20 mouse cellular contexts compared by ENCODE assay signal in the genomic region with DNA sequence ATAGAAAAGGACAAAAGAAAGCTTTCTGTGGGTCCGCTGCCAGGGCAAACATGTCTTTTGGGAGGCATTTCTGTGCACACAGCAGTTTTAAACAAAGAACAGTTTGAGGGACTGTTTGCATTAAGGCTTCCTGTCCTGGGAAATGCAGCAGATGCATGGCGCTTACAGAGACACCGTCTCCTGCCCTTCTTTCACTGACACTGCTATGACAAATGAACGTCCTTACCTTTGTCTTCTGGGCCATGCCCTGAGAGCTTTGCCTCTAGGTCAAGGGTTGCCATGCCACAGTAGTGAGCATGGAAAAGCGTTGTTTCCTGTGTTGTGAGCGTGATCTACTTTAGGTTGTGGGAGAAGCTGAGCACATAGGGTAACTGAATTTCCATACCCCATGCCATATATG. TPM values are rescaled to one million over a fixed set of nuclear protein-coding genes. Genes with fewer than 3 reads are reported as not detected.
A peak's percentile ranks its signal among the peaks of the same experiment; 100 is the strongest.
DNase-seq lines count a peak whose midpoint lies in the region; ATAC-seq and TF ChIP-seq lines count a peak whose summit lies in the region.
"Had no signal": no experiment of that assay in that cellular context is flagged by ENCODE, and none has a peak within 500 bp of the region (broad histone marks: within the 10 kb centered on the region; RNA-seq: fewer than 3 reads in every experiment).

No protein-coding gene starts in this region.

- no peak for TF ChIP-seq EP300 in lung, postnatal 0 days (IDR thresholded peaks at IDR 0.05)

- 68% methylated on average over 6 of the region's 6 CpGs for WGBS in heart, embryonic 16.5 days
- WGBS in heart, embryonic 11.5 days (ENCODE audit: insufficient replicate concordance) = 56% methylated on average over 6 of the region's 6 CpGs
- WGBS in lung, postnatal 0 days = 28% methylated on average over 6 of the region's 6 CpGs
- WGBS in embryonic facial prominence, embryonic 14.5 days = 50% methylated on average over 6 of the region's 6 CpGs
- 21% methylated on average over 6 of the region's 6 CpGs for WGBS in stomach, embryonic 15.5 days

- TF ChIP-seq CTCF in lung, postnatal 0 days (IDR thresholded peaks at IDR 0.05) = no peak

- H3K4me2 ChIP-seq in heart, embryonic 16.5 days (ENCODE audit: low read depth, low read length) = no peak overlapping the region
- H3K4me2 ChIP-seq in heart, embryonic 11.5 days = no peak overlapping the region
- H3K4me2 ChIP-seq in lung, postnatal 0 days (replicated peaks; ENCODE audit: low read depth, low read length) = no peak overlapping the region
- H3K4me2 ChIP-seq in embryonic facial prominence, embryonic 14.5 days (ENCODE audit: low read depth, low read length) = no peak overlapping the region
- H3K4me2 ChIP-seq in stomach, embryonic 15.5 days = no peak overlapping the region
- H3K4me2 ChIP-seq: forebrain, embryonic 15.5 days; midbrain, embryonic 12.5 days had no signal

- no peak overlapping the region for H3K4me3 ChIP-seq in heart, embryonic 16.5 days (ENCODE audit: low read length)
- no peak overlapping the region for H3K4me3 ChIP-seq in heart, embryonic 11.5 days (ENCODE audit: low read depth, low read length)
- no peak overlapping the region for H3K4me3 ChIP-seq in lung, postnatal 0 days (ENCODE audit: low read depth, low read length)
- H3K4me3 ChIP-seq in embryonic facial prominence, embryonic 14.5 days (ENCODE audit: low read depth, low read length) = no peak overlapping the region
- H3K4me3 ChIP-seq in stomach, embryonic 15.5 days (replicated peaks) = no peak overlapping the region
- H3K4me3 ChIP-seq: forebrain, embryonic 15.5 days; midbrain, embryonic 12.5 days had no signal

- H3K9ac ChIP-seq in heart, embryonic 16.5 days (ENCODE audit: low read length) = 0 out of 2 replicates have a peak overlapping the region, but pooled peaks have one; percentile 28
- H3K9ac ChIP-seq in heart, embryonic 11.5 days (ENCODE audit: low read depth, low read length) = no peak overlapping the region
- H3K9ac ChIP-seq in lung, postnatal 0 days (replicated peaks; ENCODE audit: low read depth) = no peak overlapping the region
- no peak overlapping the region for H3K9ac ChIP-seq in embryonic facial prominence, embryonic 14.5 days (ENCODE audit: low read depth, low read length)
- H3K9ac ChIP-seq in stomach, embryonic 15.5 days = no peak overlapping the region
- H3K9ac ChIP-seq: forebrain, embryonic 15.5 days; liver, embryonic 14.5 days; midbrain, embryonic 12.5 days had no signal

- DNase-seq in lung, postnatal 0 days (ENCODE audit: low spot score) = no peak
- no peak for DNase-seq in lung, postnatal 10 days
- no peak for DNase-seq in embryonic facial prominence, embryonic 14.5 days (ENCODE audit: low spot score)
- no peak for DNase-seq in frontal cortex, adult 2 months (ENCODE audit: extremely low spot score in 1 of 2, low spot score in 1 of 2)
- DNase-seq: adrenal gland, postnatal 14 days; cerebellum, adult 11 months; kidney, adult 2 months; kidney, postnatal 10 days; right cerebral cortex, postnatal 25 days; thymus, postnatal 14 days had no signal

- no peak overlapping the region for H3K27ac ChIP-seq in heart, embryonic 16.5 days (ENCODE audit: low read length)
- H3K27ac ChIP-seq in heart, embryonic 11.5 days (ENCODE audit: low read depth, low read length) = no peak overlapping the region
- H3K27ac ChIP-seq in lung, postnatal 0 days (ENCODE audit: low read length) = no peak overlapping the region
- H3K27ac ChIP-seq in embryonic facial prominence, embryonic 14.5 days (replicated peaks; ENCODE audit: low read depth, low read length) = no peak overlapping the region
- peak overlapping the region; percentile 67 for H3K27ac ChIP-seq in stomach, embryonic 15.5 days
- H3K27ac ChIP-seq: forebrain, embryonic 15.5 days; liver, embryonic 14.5 days; macrophage; midbrain, embryonic 12.5 days had no signal

- ATAC-seq in heart, embryonic 16.5 days (replicated peaks; ENCODE audit: extremely low read depth, insufficient read depth, low FRiP score) = no peak
- ATAC-seq in heart, embryonic 11.5 days (replicated peaks; ENCODE audit: insufficient number of reproducible peaks, low FRiP score, low TSS enrichment) = no peak
- ATAC-seq in lung, postnatal 0 days = peak; percentile 25; the same call in 1 of the 2 replicates
- ATAC-seq in embryonic facial prominence, embryonic 14.5 days (ENCODE audit: low read depth) = 0 out of 2 replicates have a peak, but pooled peaks have one; percentile 13
- ATAC-seq in stomach, embryonic 15.5 days (ENCODE audit: insufficient read depth, low FRiP score, low read depth) = no peak; the same call in 1 of the 2 replicates
- ATAC-seq: activated CD4-positive, CD25-positive, alpha-beta regulatory T cell, adult 4 months; forebrain, embryonic 15.5 days; inflammation-experienced regulatory T-cells, adult 6 months had no signal

- H3K27me3 ChIP-seq in heart, embryonic 16.5 days (ENCODE audit: control insufficient read depth, insufficient read depth, low read length) = no peaks in the 10 kb centered on the region
- H3K27me3 ChIP-seq in heart, embryonic 11.5 days (ENCODE audit: control insufficient read depth, insufficient read depth, low read length) = no peaks in the 10 kb centered on the region
- H3K27me3 ChIP-seq in lung, postnatal 0 days (replicated peaks; ENCODE audit: insufficient read depth, low read length) = no peaks in the 10 kb centered on the region
- no peaks in the 10 kb centered on the region for H3K27me3 ChIP-seq in embryonic facial prominence, embryonic 14.5 days (replicated peaks; ENCODE audit: control insufficient read depth, insufficient read depth, low read length)
- no peaks in the 10 kb centered on the region for H3K27me3 ChIP-seq in stomach, embryonic 15.5 days (replicated peaks)
- H3K27me3 ChIP-seq: forebrain, embryonic 15.5 days; midbrain, embryonic 12.5 days had no signal

- H3K36me3 ChIP-seq in heart, embryonic 16.5 days (ENCODE audit: control insufficient read depth, insufficient read depth) = no peaks in the 10 kb centered on the region
- no peaks in the 10 kb centered on the region for H3K36me3 ChIP-seq in heart, embryonic 11.5 days (ENCODE audit: control insufficient read depth, insufficient read depth, low read length)
- H3K36me3 ChIP-seq in lung, postnatal 0 days (ENCODE audit: insufficient read depth, low read length) = no peaks in the 10 kb centered on the region
- no peaks in the 10 kb centered on the region for H3K36me3 ChIP-seq in embryonic facial prominence, embryonic 14.5 days (ENCODE audit: control insufficient read depth, insufficient read depth, low read length)
- H3K36me3 ChIP-seq in stomach, embryonic 15.5 days = no peaks in the 10 kb centered on the region
- H3K36me3 ChIP-seq: forebrain, embryonic 15.5 days; G1E; midbrain, embryonic 12.5 days had no signal

- no peaks in the 10 kb centered on the region for H3K9me3 ChIP-seq in heart, embryonic 16.5 days (replicated peaks; ENCODE audit: control insufficient read depth, low read length)
- no peaks in the 10 kb centered on the region for H3K9me3 ChIP-seq in heart, embryonic 11.5 days (replicated peaks; ENCODE audit: control insufficient read depth, low read length)
- H3K9me3 ChIP-seq in lung, postnatal 0 days (ENCODE audit: low read length) = no peaks in the 10 kb centered on the region
- H3K9me3 ChIP-seq in embryonic facial prominence, embryonic 14.5 days (ENCODE audit: control insufficient read depth, low read length) = no peaks in the 10 kb centered on the region
- H3K9me3 ChIP-seq in stomach, embryonic 15.5 days = no peaks in the 10 kb centered on the region
- H3K9me3 ChIP-seq: forebrain, embryonic 15.5 days; G1E; midbrain, embryonic 12.5 days had no signal

- peaks cover 28% of the 10 kb centered on the region for H3K4me1 ChIP-seq in heart, embryonic 16.5 days (ENCODE audit: control insufficient read depth, insufficient read depth, low read length)
- H3K4me1 ChIP-seq in heart, embryonic 11.5 days (ENCODE audit: control insufficient read depth, insufficient read depth, low read length) = peaks cover 15% of the 10 kb centered on the region; the same call in 1 of the 2 replicates
- H3K4me1 ChIP-seq in lung, postnatal 0 days (ENCODE audit: insufficient read depth, low read depth, low read length) = no peaks in the 10 kb centered on the region; the same call in 1 of the 2 replicates
- peaks cover 19% of the 10 kb centered on the region for H3K4me1 ChIP-seq in embryonic facial prominence, embryonic 14.5 days (ENCODE audit: control insufficient read depth, insufficient read depth, low read length)
- H3K4me1 ChIP-seq in stomach, embryonic 15.5 days = peaks cover 13% of the 10 kb centered on the region
- H3K4me1 ChIP-seq: forebrain, embryonic 15.5 days; midbrain, embryonic 12.5 days had no signal

RNA-seq across cellular contexts. Expression of a gene that starts 19.9 kb away (rescaled TPM):
- 1.6 and 3.0 TPM in 2 replicates for polyA plus RNA-seq in heart, embryonic 16.5 days (2015; fragmentation: Nextera tagmentation; extraction: Ambion mirVana)
- 0.39 and 0.72 TPM in 2 replicates for polyA plus RNA-seq in heart, embryonic 11.5 days (2014; fragmentation: Nextera tagmentation; extraction: Ambion mirVana)
- 0.48 and 0.68 TPM in 2 replicates for polyA plus RNA-seq in lung, postnatal 0 days (2015; fragmentation: Nextera tagmentation; extraction: Ambion mirVana)
- 0.58 and 0.78 TPM in 2 replicates for polyA plus RNA-seq in embryonic facial prominence, embryonic 14.5 days (2014; fragmentation: Nextera tagmentation; extraction: Ambion mirVana)
- polyA plus RNA-seq in stomach, embryonic 15.5 days (2015; fragmentation: Nextera tagmentation; extraction: Ambion mirVana) = 0.85 and 1.9 TPM in 2 replicates
- polyA plus RNA-seq in frontal cortex, adult 2 months (2012; rRNA removed) = 0.14 and 0.17 TPM in 2 replicates
- polyA plus RNA-seq: G1E had no signal

Comparison
In these comparisons a context has a peak if more than half of its experiments do, and no peak if none do; other contexts are left out.
1. ATAC-seq: peak in lung, postnatal 0 days (single experiment) and embryonic facial prominence, embryonic 14.5 days (single experiment); none in heart, embryonic 16.5 days (single experiment), heart, embryonic 11.5 days (single experiment) and stomach, embryonic 15.5 days (single experiment).